Mouse (Mus musculus) liver, postnatal 0 days (tissue): ENCODE data around the gene Cyth1. TPM values are rescaled to one million over a fixed set of nuclear protein-coding genes. Genes with fewer than 3 reads are reported as not detected.
A peak's percentile ranks its signal among the peaks of the same experiment; 100 is the strongest.

Experiments
- ATAC-seq: fragments of 200-750 bp; cut with Nextera tagmentation; 2 replicates; pipeline ENCODE4 v1.8.0; 2017; ENCODE audit warnings: mild to moderate bottlenecking, moderate library complexity
- DNase-seq: peaks from one replicate; pipeline ENCODE4 v3.0.0-alpha.2; 2016
- H3K27ac ChIP-seq: fragments of 300-500 bp; sonication (generic); 2 replicates; pipeline ENCODE4 v1.5.1; 2014; ENCODE audit warnings: antibody characterized with exemption, moderate library complexity, mild to moderate bottlenecking, low read depth
- H3K27me3 ChIP-seq: fragments of 300-500 bp; sonication (generic); 2 replicates; pipeline ENCODE4 v1.6.1; 2014; ENCODE audit warnings: low read length, control low read depth, mixed read lengths; ENCODE audit not compliant: insufficient read depth
- H3K36me3 ChIP-seq: fragments of 300-500 bp; sonication (generic); replicated peaks from 2 replicates; pipeline ENCODE4 v1.6.1; 2014; ENCODE audit warnings: mild to moderate bottlenecking, control low read depth, low read length, moderate library complexity, mixed read lengths; ENCODE audit not compliant: insufficient read depth
- H3K4me1 ChIP-seq: fragments of 300-500 bp; sonication (generic); 2 replicates; pipeline ENCODE4 v1.6.1; 2014; ENCODE audit warnings: antibody characterized with exemption, mild to moderate bottlenecking, control low read depth; ENCODE audit not compliant: insufficient read depth
- H3K4me2 ChIP-seq: fragments of 300-500 bp; sonication (generic); 2 replicates; pipeline ENCODE4 v1.6.1; 2014; ENCODE audit warnings: low read depth, mild to moderate bottlenecking, low read length, moderate library complexity, mixed read lengths
- H3K4me3 ChIP-seq: fragments of 300-500 bp; sonication (generic); 2 replicates; pipeline ENCODE4 v1.5.1; 2014; ENCODE audit warnings: low read depth, low read length
- H3K9ac ChIP-seq: fragments of 300-500 bp; sonication (generic); replicated peaks from 2 replicates; pipeline ENCODE4 v1.6.1; 2014; ENCODE audit warnings: mild to moderate bottlenecking, moderate library complexity
- H3K9me3 ChIP-seq: fragments of 300-500 bp; sonication (generic); 2 replicates; pipeline ENCODE4 v1.6.1; 2016; ENCODE audit warnings: mild to moderate bottlenecking, control low read depth, low read length, mixed read lengths
- CTCF ChIP-seq: sonication (generic); IDR thresholded peaks from 2 replicates; pipeline ENCODE4 v1.5.1; 2016; ENCODE audit warnings: antibody characterized with exemption, low read depth
- EP300 ChIP-seq: IDR thresholded peaks from 2 replicates; pipeline ENCODE4 v1.6.1; 2016; ENCODE audit warnings: antibody characterized with exemption, low read depth, mild to moderate bottlenecking
- WGBS: fragments of 180-500 bp; shearing (Covaris S2); extraction: QIAGEN DNeasy Blood & Tissue Kit; methylation state at CpG from one replicate; pipeline ENCODE4 v1.1.7; 2014; ENCODE audit not compliant: insufficient replicate concordance; 5-methylcytosine and 5-hydroxymethylcytosine counted together
- polyA plus RNA-seq: library from polyadenylated mRNA; unstranded; fragments of >200 nt; fragmentation: Nextera tagmentation; extraction: Ambion mirVana; gene quantifications from 2 replicates; pipeline ENCODE4 v1.2.1, GENCODE M21; 2015

The Cyth1 gene
- polyA plus RNA-seq, 1 experiment from 2014 or later = 7.0 TPM

DNA sequence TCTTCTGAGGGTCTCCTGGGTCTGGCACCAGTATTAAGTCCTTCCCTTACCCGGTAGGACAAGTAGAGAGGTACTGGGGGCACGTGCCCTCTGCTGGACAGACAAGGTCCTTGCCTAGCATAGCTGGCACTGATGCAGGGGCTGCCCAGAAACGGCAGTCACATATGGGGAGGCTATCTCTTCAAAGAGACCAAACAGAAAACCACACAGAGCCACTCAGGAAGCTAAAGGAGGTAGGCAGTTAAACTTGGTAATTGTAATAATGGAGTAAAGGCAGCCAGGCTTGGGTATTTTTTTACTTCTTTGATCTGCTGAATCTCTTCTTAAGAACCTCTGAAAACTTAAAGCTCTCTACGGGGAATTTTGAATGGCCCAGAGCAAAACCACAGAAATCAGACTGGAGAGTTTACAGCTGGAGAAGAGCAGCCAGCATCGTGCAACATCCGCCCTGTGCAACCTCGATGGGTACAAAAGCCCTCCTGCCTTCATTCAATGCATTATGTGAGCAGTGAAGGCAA, 16.0 kb downstream of the Cyth1 start:
- H3K4me1 ChIP-seq = peaks cover 57% of the 10 kb centered on the region
- peak overlapping the region; percentile 51 for H3K4me2 ChIP-seq
- H3K9ac ChIP-seq = no peak overlapping the region
- DNase-seq (peak; percentile 52), ATAC-seq (peak; percentile 43)
- WGBS = 29% methylated on average over 7 of the region's 7 CpGs
- TF ChIP-seq EP300 = no peak
- peak; percentile 71 for TF ChIP-seq CTCF
- peak overlapping the region; percentile 44; the same call in 1 of the 2 replicates for H3K27ac ChIP-seq
- H3K36me3 ChIP-seq = no peaks in the 10 kb centered on the region
- H3K27me3 ChIP-seq = no peaks in the 10 kb centered on the region
- no peak overlapping the region for H3K4me3 ChIP-seq
- no peaks in the 10 kb centered on the region for H3K9me3 ChIP-seq

DNA sequence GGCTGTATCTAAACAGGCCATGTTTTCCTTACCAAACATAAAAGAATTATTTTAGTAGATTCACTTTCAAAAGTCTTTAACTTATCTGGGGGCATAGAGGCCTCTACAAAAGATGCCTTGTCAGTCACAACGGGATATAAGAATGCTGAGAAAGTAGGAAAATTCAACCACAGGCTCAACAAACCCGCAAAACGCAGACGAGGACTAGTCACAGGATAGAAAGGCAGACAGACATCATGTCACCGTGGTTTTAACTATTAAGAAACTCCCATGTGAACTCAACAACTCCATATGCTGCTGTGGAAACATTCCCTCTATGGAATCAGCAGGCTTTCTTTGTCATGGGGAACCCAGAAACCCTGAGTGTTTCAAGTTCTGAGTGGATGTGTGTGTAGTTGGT, 18.5 kb downstream of the Cyth1 start:
- Histone ChIP-seq H3K4me1 (peaks cover 56% of the 10 kb centered on the region), H3K9me3 (no peaks in the 10 kb centered on the region), H3K9ac (no peak overlapping the region), H3K36me3 (no peaks in the 10 kb centered on the region), H3K4me3 (no peak overlapping the region), H3K4me2 (no peak overlapping the region), H3K27me3 (no peaks in the 10 kb centered on the region), H3K27ac (no peak overlapping the region)
- DNase-seq = no peak
- TF ChIP-seq EP300 = no peak
- TF ChIP-seq CTCF = no peak
- WGBS = 66% methylated on average over 5 of the region's 5 CpGs
- ATAC-seq = no peak

DNA sequence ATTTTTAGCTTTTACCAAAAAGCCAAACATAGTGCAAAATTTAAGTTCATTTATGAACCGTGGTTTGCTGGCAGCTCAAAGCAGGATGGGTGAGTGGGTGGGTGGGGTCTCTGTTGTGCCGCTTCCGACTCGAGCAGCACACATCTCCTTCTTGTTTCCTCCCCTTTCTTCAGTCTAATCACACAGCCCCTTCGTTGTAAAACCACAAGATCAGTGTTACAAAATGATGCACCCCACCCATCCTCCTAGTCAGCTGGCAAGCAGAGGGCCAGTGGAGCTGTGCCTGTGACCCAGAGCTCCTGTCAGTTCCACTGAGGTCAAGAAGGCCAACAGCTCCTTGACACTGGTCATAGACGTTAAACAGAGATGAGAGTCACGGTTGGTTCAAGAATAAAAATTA, 20.7 kb downstream of the Cyth1 start:
- Histone ChIP-seq H3K36me3 (no peaks in the 10 kb centered on the region), H3K4me3 (no peak overlapping the region), H3K27ac (no peak overlapping the region), H3K4me1 (peaks cover 46% of the 10 kb centered on the region), H3K9ac (no peak overlapping the region), H3K27me3 (no peaks in the 10 kb centered on the region), H3K4me2 (no peak overlapping the region), H3K9me3 (no peaks in the 10 kb centered on the region)
- no peak for ATAC-seq
- TF ChIP-seq CTCF = no peak
- TF ChIP-seq EP300 = no peak
- WGBS = 26% methylated on average over 7 of the region's 7 CpGs
- no peak for DNase-seq

DNA sequence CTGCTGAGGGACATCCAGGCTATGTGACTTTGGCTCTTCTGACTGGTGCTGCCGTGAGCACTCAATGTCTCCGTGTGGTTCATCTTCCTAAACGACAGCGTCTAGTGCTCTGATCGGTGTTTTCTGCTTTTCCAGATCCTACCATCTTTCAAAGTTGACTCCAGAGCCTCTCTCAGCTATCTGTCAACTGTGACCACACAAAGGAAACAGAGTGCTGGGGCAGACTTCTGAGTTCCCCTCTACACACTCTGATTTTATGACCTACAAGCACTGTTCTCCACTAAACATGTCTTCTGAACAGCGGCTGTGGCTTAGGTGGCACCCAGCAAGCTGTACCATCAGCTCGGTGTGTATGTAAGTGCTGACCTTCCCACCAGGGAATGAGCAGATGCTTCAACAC, 21.5 kb downstream of the Cyth1 start:
- no peak for TF ChIP-seq CTCF
- TF ChIP-seq EP300 = no peak
- H3K9ac ChIP-seq = no peak overlapping the region

DNA sequence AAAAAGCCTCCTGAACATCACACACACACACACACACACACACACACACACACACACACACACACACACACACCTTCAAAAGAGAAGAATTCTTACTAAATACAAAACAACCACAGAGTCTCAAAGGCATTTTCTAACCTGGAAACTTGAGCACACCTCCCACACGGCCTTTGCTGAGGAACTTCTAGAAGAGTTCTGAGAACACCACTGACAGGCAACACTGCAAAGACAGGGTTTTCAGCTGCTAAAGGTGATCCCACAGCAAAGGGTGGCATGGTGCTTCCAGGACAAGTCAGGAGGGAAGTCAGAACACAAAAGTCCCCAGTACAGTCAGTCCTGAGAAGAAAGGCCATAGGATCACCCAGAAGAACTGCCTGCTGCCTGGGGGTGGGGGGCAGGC, 22.5 kb downstream of the Cyth1 start:
- TF ChIP-seq CTCF (no peak), EP300 (no peak)
- H3K9ac ChIP-seq = no peak overlapping the region
- no peak for ATAC-seq
- no peaks in the 10 kb centered on the region for H3K36me3 ChIP-seq
- 66% methylated on average over 1 of the region's 1 CpGs for WGBS
- no peaks in the 10 kb centered on the region for H3K9me3 ChIP-seq
- peaks cover 39% of the 10 kb centered on the region for H3K4me1 ChIP-seq
- no peak overlapping the region for H3K4me2 ChIP-seq
- no peaks in the 10 kb centered on the region for H3K27me3 ChIP-seq
- H3K27ac ChIP-seq = no peak overlapping the region
- no peak for DNase-seq
- no peak overlapping the region for H3K4me3 ChIP-seq

More for the DNA sequence above, 21.5 kb downstream of the Cyth1 start:
- Histone ChIP-seq H3K4me2 (no peak overlapping the region), H3K4me3 (no peak overlapping the region), H3K36me3 (no peaks in the 10 kb centered on the region), H3K4me1 (peaks cover 42% of the 10 kb centered on the region), H3K27ac (no peak overlapping the region), H3K27me3 (no peaks in the 10 kb centered on the region), H3K9me3 (no peaks in the 10 kb centered on the region)
- DNase-seq (no peak), ATAC-seq (no peak)
- 34% methylated on average over 7 of the region's 7 CpGs for WGBS

- Histone ChIP-seq H3K4me2 (no peak overlapping the region), H3K36me3 (no peaks in the 10 kb centered on the region)
- WGBS = 75% methylated on average over 12 of the region's 12 CpGs
These were observed 23.1 kb downstream of the Cyth1 start for GRCm38 (mm10) chr11:118225056-118225836.

More at GRCm38 (mm10) chr11:118225056-118225836, 23.1 kb downstream of the Cyth1 start:
- H3K27ac ChIP-seq = no peak overlapping the region
- H3K4me1 ChIP-seq = peaks cover 34% of the 10 kb centered on the region
- no peaks in the 10 kb centered on the region for H3K9me3 ChIP-seq
- ATAC-seq (no peak), DNase-seq (no peak)
- no peaks in the 10 kb centered on the region for H3K27me3 ChIP-seq
- no peak overlapping the region for H3K9ac ChIP-seq
- H3K4me3 ChIP-seq = no peak overlapping the region
- no peak for TF ChIP-seq CTCF
- TF ChIP-seq EP300 = no peak
